Mouse (Mus musculus): Measurements from ENCODE around the gene Gemin8. TPM values are rescaled to one million over a fixed set of nuclear protein-coding genes. Genes with fewer than 3 reads are reported as not detected.

Gene Gemin8
- polyA plus RNA-seq, 1 experiment = 13.8 TPM

- Histone ChIP-seq H3K36me3 (ENCODE audit: control insufficient read depth, insufficient read depth, low read length, poor library complexity, severe bottlenecking) (no peaks in the 10 kb centered on the region), H3K4me1 (ENCODE audit: control insufficient read depth, insufficient read depth, low read length) (no peaks in the 10 kb centered on the region)
- no peak for TF ChIP-seq POLR2A (IDR thresholded peaks at IDR 0.05; ENCODE audit: insufficient read depth, low read length)
- no peak for TF ChIP-seq EP300 (IDR thresholded peaks at IDR 0.05; ENCODE audit: insufficient read depth, low read depth, low read length)
- no peak for TF ChIP-seq CTCF (IDR thresholded peaks at IDR 0.05; ENCODE audit: low read depth, low read length)
Measured at GRCm38 (mm10) chrX:166170800-166171738, 815 bp downstream of the Gemin8 start.

GRCm38 (mm10) chrX:166172041-166172440, 1.8 kb downstream of the Gemin8 start:
- no peak for TF ChIP-seq CTCF (IDR thresholded peaks at IDR 0.05; ENCODE audit: low read depth, low read length)
- no peak for TF ChIP-seq EP300 (IDR thresholded peaks at IDR 0.05; ENCODE audit: insufficient read depth, low read depth, low read length)
- TF ChIP-seq POLR2A (IDR thresholded peaks at IDR 0.05; ENCODE audit: insufficient read depth, low read length) = no peak
- Histone ChIP-seq H3K27me3 (ENCODE audit: control insufficient read depth, insufficient read depth, low read length, poor library complexity, severe bottlenecking) (no peaks in the 10 kb centered on the region), H3K4me1 (ENCODE audit: control insufficient read depth, insufficient read depth, low read length) (no peaks in the 10 kb centered on the region), H3K9me3 (replicated peaks; ENCODE audit: control insufficient read depth, insufficient read depth, low read length, poor library complexity, severe bottlenecking) (no peaks in the 10 kb centered on the region), H3K4me3 (ENCODE audit: low read depth, low read length) (no peak overlapping the region), H3K36me3 (ENCODE audit: control insufficient read depth, insufficient read depth, low read length, poor library complexity, severe bottlenecking) (no peaks in the 10 kb centered on the region), H3K27ac (ENCODE audit: insufficient read depth, low read length) (no peak overlapping the region), H3K9ac (ENCODE audit: low read depth, poor library complexity, severe bottlenecking) (no peak overlapping the region)

More at GRCm38 (mm10) chrX:166170800-166171738, 815 bp downstream of the Gemin8 start:
- Histone ChIP-seq H3K27me3 (ENCODE audit: control insufficient read depth, insufficient read depth, low read length, poor library complexity, severe bottlenecking) (no peaks in the 10 kb centered on the region), H3K4me3 (ENCODE audit: low read depth, low read length) (peak overlapping the region; percentile 99), H3K9ac (ENCODE audit: low read depth, poor library complexity, severe bottlenecking) (peak overlapping the region; percentile 83), H3K9me3 (replicated peaks; ENCODE audit: control insufficient read depth, insufficient read depth, low read length, poor library complexity, severe bottlenecking) (no peaks in the 10 kb centered on the region), H3K27ac (ENCODE audit: insufficient read depth, low read length) (no peak overlapping the region)

- H3K36me3 ChIP-seq (ENCODE audit: control insufficient read depth, insufficient read depth, low read length, poor library complexity, severe bottlenecking) = no peaks in the 10 kb centered on the region
- H3K9me3 ChIP-seq (replicated peaks; ENCODE audit: control insufficient read depth, insufficient read depth, low read length, poor library complexity, severe bottlenecking) = no peaks in the 10 kb centered on the region
- no peak overlapping the region for H3K27ac ChIP-seq (ENCODE audit: insufficient read depth, low read length)
- no peaks in the 10 kb centered on the region for H3K27me3 ChIP-seq (ENCODE audit: control insufficient read depth, insufficient read depth, low read length, poor library complexity, severe bottlenecking)
- H3K4me3 ChIP-seq (ENCODE audit: low read depth, low read length) = no peak overlapping the region
- TF ChIP-seq CTCF (IDR thresholded peaks at IDR 0.05; ENCODE audit: low read depth, low read length) (no peak), POLR2A (IDR thresholded peaks at IDR 0.05; ENCODE audit: insufficient read depth, low read length) (no peak), EP300 (IDR thresholded peaks at IDR 0.05; ENCODE audit: insufficient read depth, low read depth, low read length) (no peak)
- no peak overlapping the region for H3K9ac ChIP-seq (ENCODE audit: low read depth, poor library complexity, severe bottlenecking)
- H3K4me1 ChIP-seq (ENCODE audit: control insufficient read depth, insufficient read depth, low read length) = no peaks in the 10 kb centered on the region
Measured at GRCm38 (mm10) chrX:166172661-166173060, 2.4 kb downstream of the Gemin8 start.

GRCm38 (mm10) chrX:166173796-166174195, 3.5 kb downstream of the Gemin8 start:
- H3K4me3 ChIP-seq (ENCODE audit: low read depth, low read length) = no peak overlapping the region
- no peak overlapping the region for H3K9ac ChIP-seq (ENCODE audit: low read depth, poor library complexity, severe bottlenecking)
- H3K9me3 ChIP-seq (replicated peaks; ENCODE audit: control insufficient read depth, insufficient read depth, low read length, poor library complexity, severe bottlenecking) = no peaks in the 10 kb centered on the region
- H3K36me3 ChIP-seq (ENCODE audit: control insufficient read depth, insufficient read depth, low read length, poor library complexity, severe bottlenecking) = no peaks in the 10 kb centered on the region
- H3K27me3 ChIP-seq (ENCODE audit: control insufficient read depth, insufficient read depth, low read length, poor library complexity, severe bottlenecking) = no peaks in the 10 kb centered on the region
- no peak overlapping the region for H3K27ac ChIP-seq (ENCODE audit: insufficient read depth, low read length)
- TF ChIP-seq CTCF (IDR thresholded peaks at IDR 0.05; ENCODE audit: low read depth, low read length) (no peak), POLR2A (IDR thresholded peaks at IDR 0.05; ENCODE audit: insufficient read depth, low read length) (no peak), EP300 (IDR thresholded peaks at IDR 0.05; ENCODE audit: insufficient read depth, low read depth, low read length) (no peak)
- H3K4me1 ChIP-seq (ENCODE audit: control insufficient read depth, insufficient read depth, low read length) = no peaks in the 10 kb centered on the region

- Histone ChIP-seq H3K9ac (ENCODE audit: low read depth, poor library complexity, severe bottlenecking) (no peak overlapping the region), H3K27me3 (ENCODE audit: control insufficient read depth, insufficient read depth, low read length, poor library complexity, severe bottlenecking) (no peaks in the 10 kb centered on the region), H3K4me1 (ENCODE audit: control insufficient read depth, insufficient read depth, low read length) (no peaks in the 10 kb centered on the region), H3K36me3 (ENCODE audit: control insufficient read depth, insufficient read depth, low read length, poor library complexity, severe bottlenecking) (no peaks in the 10 kb centered on the region; the same call in 1 of the 2 replicates), H3K4me3 (ENCODE audit: low read depth, low read length) (no peak overlapping the region), H3K9me3 (replicated peaks; ENCODE audit: control insufficient read depth, insufficient read depth, low read length, poor library complexity, severe bottlenecking) (no peaks in the 10 kb centered on the region), H3K27ac (ENCODE audit: insufficient read depth, low read length) (no peak overlapping the region)
- TF ChIP-seq EP300 (IDR thresholded peaks at IDR 0.05; ENCODE audit: insufficient read depth, low read depth, low read length) (no peak), CTCF (IDR thresholded peaks at IDR 0.05; ENCODE audit: low read depth, low read length) (no peak), POLR2A (IDR thresholded peaks at IDR 0.05; ENCODE audit: insufficient read depth, low read length) (no peak)
Measured at GRCm38 (mm10) chrX:166177929-166178328, 7.7 kb downstream of the Gemin8 start.

GRCm38 (mm10) chrX:166183094-166183493, 12.8 kb downstream of the Gemin8 start:
- H3K9ac ChIP-seq (ENCODE audit: low read depth, poor library complexity, severe bottlenecking) = no peak overlapping the region
- no peak overlapping the region for H3K27ac ChIP-seq (ENCODE audit: insufficient read depth, low read length)
- H3K9me3 ChIP-seq (replicated peaks; ENCODE audit: control insufficient read depth, insufficient read depth, low read length, poor library complexity, severe bottlenecking) = no peaks in the 10 kb centered on the region
- TF ChIP-seq CTCF (IDR thresholded peaks at IDR 0.05; ENCODE audit: low read depth, low read length) (no peak), POLR2A (IDR thresholded peaks at IDR 0.05; ENCODE audit: insufficient read depth, low read length) (no peak), EP300 (IDR thresholded peaks at IDR 0.05; ENCODE audit: insufficient read depth, low read depth, low read length) (no peak)
- H3K4me3 ChIP-seq (ENCODE audit: low read depth, low read length) = no peak overlapping the region
- no peaks in the 10 kb centered on the region; the same call in 1 of the 2 replicates for H3K36me3 ChIP-seq (ENCODE audit: control insufficient read depth, insufficient read depth, low read length, poor library complexity, severe bottlenecking)
- no peaks in the 10 kb centered on the region for H3K27me3 ChIP-seq (ENCODE audit: control insufficient read depth, insufficient read depth, low read length, poor library complexity, severe bottlenecking)
- H3K4me1 ChIP-seq (ENCODE audit: control insufficient read depth, insufficient read depth, low read length) = no peaks in the 10 kb centered on the region
